Mouse (Mus musculus): ENCODE measurements around the gene Idh2.

DNA sequence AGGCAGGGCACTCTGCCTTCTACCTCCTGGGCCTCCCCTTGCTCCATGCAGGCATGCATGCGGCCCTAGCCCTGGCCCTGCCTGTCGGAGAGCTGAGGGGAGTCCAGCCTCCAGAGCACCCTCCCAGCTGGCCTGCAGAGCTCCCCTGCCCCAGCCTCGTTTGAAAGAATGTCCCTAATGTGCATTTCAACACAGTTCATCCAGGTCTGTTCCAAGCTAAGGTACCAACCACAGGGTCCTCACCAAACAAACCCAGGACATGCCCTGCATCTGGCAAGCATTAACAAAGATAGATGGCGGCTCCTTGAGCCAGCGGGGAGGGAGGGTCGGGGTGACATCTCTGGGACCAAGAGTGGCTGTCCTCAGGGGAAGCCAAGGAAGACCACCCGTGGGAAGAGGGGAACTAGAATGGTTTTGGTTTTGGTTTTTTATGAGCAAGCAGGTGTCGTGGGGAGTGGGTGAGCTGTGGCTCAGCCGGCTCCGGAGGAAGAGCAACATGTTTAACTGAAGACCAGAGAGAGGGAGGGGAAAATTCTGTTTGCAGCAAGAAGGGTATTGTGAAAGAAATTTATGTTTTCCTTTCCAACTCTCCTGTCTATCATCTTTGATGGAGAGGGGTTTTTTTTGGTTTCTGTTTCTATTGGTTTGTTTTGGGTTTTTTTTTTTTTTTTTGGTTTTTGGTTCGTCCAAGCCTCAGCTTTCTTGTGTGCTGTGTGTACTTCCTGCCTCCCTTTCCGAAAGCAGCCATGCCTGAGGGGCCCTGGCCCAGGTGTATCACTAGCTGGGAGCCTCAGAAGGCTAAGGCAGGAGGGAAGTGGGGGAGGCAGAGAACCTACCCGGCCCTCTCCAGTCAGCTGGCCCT lies 24.0 kb downstream of the Idh2 start:
- no peak for TF ChIP-seq CTCF (IDR thresholded peaks at IDR 0.05; ENCODE audit: extremely low read depth, insufficient read depth, low read length)
- TF ChIP-seq POLR2A (IDR thresholded peaks at IDR 0.05; ENCODE audit: extremely low read depth, insufficient read depth, low read length): no peak
